21 mouse cellular contexts compared by ENCODE assay signal in genomic region chr4:120953038-120953437, GRCm38 (mm10). TPM values are rescaled to one million over a fixed set of nuclear protein-coding genes. Genes with fewer than 3 reads are reported as not detected.
DNase-seq lines count a peak whose midpoint lies in the region; ATAC-seq and TF ChIP-seq lines count a peak whose summit lies in the region.
"Had no signal": no experiment of that assay in that cellular context is flagged by ENCODE, and none has a peak within 500 bp of the region (broad histone marks: within the 10 kb centered on the region; RNA-seq: fewer than 3 reads in every experiment).

No protein-coding gene starts in this region.

- H3K36me3 ChIP-seq in heart, embryonic 15.5 days: no peaks in the 10 kb centered on the region
- peaks cover 10% of the 10 kb centered on the region for H3K36me3 ChIP-seq in G1E (replicated peaks)
- H3K36me3 ChIP-seq in liver, embryonic 15.5 days (replicated peaks): no peaks in the 10 kb centered on the region
- H3K36me3 ChIP-seq: embryonic facial prominence, embryonic 13.5 days; hindbrain, embryonic 13.5 days; neural tube, embryonic 12.5 days had no signal

- no peak overlapping the region for H3K4me2 ChIP-seq in heart, embryonic 15.5 days
- peak overlapping the region; percentile 99 for H3K4me2 ChIP-seq in liver, embryonic 15.5 days

- H3K9ac ChIP-seq in heart, embryonic 15.5 days: no peak overlapping the region
- H3K9ac ChIP-seq in liver, embryonic 15.5 days: no peak overlapping the region
- H3K9ac ChIP-seq: embryonic facial prominence, embryonic 13.5 days; forebrain, postnatal 0 days; neural tube, embryonic 12.5 days had no signal

- no peak for DNase-seq in heart, postnatal 25 days (ENCODE audit: low spot score)
- DNase-seq in G1E (ENCODE audit: low spot score): no peak
- peak; percentile 34 for DNase-seq in c-Kit-positive CD71-positive TER-119-positive erythroid progenitor cells, embryonic 14.5 days (ENCODE audit: low spot score)
- no peak for DNase-seq in layer of hippocampus, adult 11-12 months (ENCODE audit: low spot score)
- no peak for DNase-seq in gastrocnemius, adult 18-20 months (ENCODE audit: low spot score)
- DNase-seq in retina, postnatal 1 day: no peak
- DNase-seq: adrenal gland, adult 2 months; cerebellum, adult 11-12 months; forebrain, postnatal 0 days; gastrocnemius, adult 2 months; lung, postnatal 4 days; right cerebral cortex, postnatal 14 days; thymus, postnatal 36 days had no signal

- 49% methylated on average over 4 of the region's 4 CpGs for WGBS in heart, embryonic 15.5 days
- 16% methylated on average over 4 of the region's 4 CpGs for WGBS in liver, embryonic 15.5 days (ENCODE audit: insufficient replicate concordance)

- no peaks in the 10 kb centered on the region for H3K27me3 ChIP-seq in heart, embryonic 15.5 days
- no peaks in the 10 kb centered on the region for H3K27me3 ChIP-seq in G1E (ENCODE audit: insufficient read depth, low read length)
- H3K27me3 ChIP-seq in liver, embryonic 15.5 days: no peaks in the 10 kb centered on the region
- H3K27me3 ChIP-seq: embryonic facial prominence, embryonic 13.5 days; hindbrain, embryonic 13.5 days; neural tube, embryonic 12.5 days had no signal

- no peak for ATAC-seq in heart, embryonic 15.5 days (replicated peaks; ENCODE audit: insufficient number of reproducible peaks, insufficient read depth, low FRiP score, low read depth)
- peak; percentile 31; the same call in 1 of the 2 replicates for ATAC-seq in G1E (ENCODE audit: extremely low read depth, insufficient number of reproducible peaks, low FRiP score, poor library complexity, severe bottlenecking)
- no peak for ATAC-seq in liver, embryonic 15.5 days (ENCODE audit: insufficient read depth)
- ATAC-seq: forebrain, postnatal 0 days; intestine, embryonic 16.5 days; midbrain, embryonic 16.5 days had no signal

- H3K4me1 ChIP-seq in heart, embryonic 15.5 days (replicated peaks): peaks cover 14% of the 10 kb centered on the region
- peaks cover 25% of the 10 kb centered on the region for H3K4me1 ChIP-seq in G1E (ENCODE audit: insufficient read depth, low read depth, low read length)
- peaks cover 34% of the 10 kb centered on the region for H3K4me1 ChIP-seq in liver, embryonic 15.5 days (replicated peaks)

- intact Hi-C loops in heart, postnatal 25 days (cut with DNase I): no loop called here

- no peak overlapping the region for H3K4me3 ChIP-seq in heart, embryonic 15.5 days
- no peak overlapping the region for H3K4me3 ChIP-seq in G1E (ENCODE audit: low read depth, low read length)
- H3K4me3 ChIP-seq in liver, embryonic 15.5 days (replicated peaks): no peak overlapping the region
- H3K4me3 ChIP-seq: embryonic facial prominence, embryonic 13.5 days; hindbrain, embryonic 13.5 days; layer of hippocampus, adult 2 months; neural tube, embryonic 12.5 days had no signal

- no peaks in the 10 kb centered on the region for H3K9me3 ChIP-seq in heart, embryonic 15.5 days (replicated peaks)
- H3K9me3 ChIP-seq in G1E (replicated peaks): no peaks in the 10 kb centered on the region
- H3K9me3 ChIP-seq in liver, embryonic 15.5 days (replicated peaks): no peaks in the 10 kb centered on the region
- H3K9me3 ChIP-seq: embryonic facial prominence, embryonic 13.5 days; hindbrain, embryonic 13.5 days; neural tube, embryonic 12.5 days had no signal

- H3K27ac ChIP-seq in heart, embryonic 15.5 days: peak overlapping the region; percentile 87
- H3K27ac ChIP-seq in liver, embryonic 15.5 days (replicated peaks): peak overlapping the region; percentile 90
- H3K27ac ChIP-seq: embryonic facial prominence, embryonic 13.5 days; hindbrain, embryonic 13.5 days; neural tube, embryonic 12.5 days had no signal

- TF ChIP-seq CTCF in G1E (IDR thresholded peaks at IDR 0.05; ENCODE audit: low read depth, low read length): no peak

RNA-seq across cellular contexts. Expression of gene Zfp69, which starts 1.5 kb away (rescaled TPM):
- 10.7 and 11.2 TPM in 2 replicates for polyA plus RNA-seq in heart, embryonic 15.5 days (2015; fragmentation: Nextera tagmentation; extraction: Ambion mirVana)
- 1 to 10 TPM in 1 of 2 experiments, under 1 TPM in 1; 0.95 to 1.2 TPM for total RNA-seq in heart, postnatal 25 days (2021)
- total RNA-seq in G1E (2014; fragmentation: Nextera tagmentation) (6.6 and 8.1 TPM in 2 replicates), G1E (2017) (3.8 and 4.9 TPM in 2 replicates)
- 1.8 and 2.7 TPM in 2 replicates for polyA plus RNA-seq in G1E (2012)
- 1.6 and 1.7 TPM in 2 replicates for polyA plus RNA-seq in liver, embryonic 15.5 days (2015; fragmentation: Nextera tagmentation; extraction: Ambion mirVana)
- total RNA-seq in gastrocnemius, adult 18-20 months (2021): under 1 TPM; 0.53 to 0.66 TPM

RNA-seq across cellular contexts. Expression of gene Exo5, which starts 28.2 kb away (rescaled TPM):
- 9.4 and 13.8 TPM in 2 replicates for polyA plus RNA-seq in heart, embryonic 15.5 days (2015; fragmentation: Nextera tagmentation; extraction: Ambion mirVana)
- total RNA-seq in heart, postnatal 25 days (2021): 1 to 10 TPM; 3.9 to 4.4 TPM
- total RNA-seq in G1E (2014; fragmentation: Nextera tagmentation) (9.2 TPM in 2 replicates), G1E (2017) (12.6 and 14.5 TPM in 2 replicates)
- polyA plus RNA-seq in G1E (2012): 4.7 and 5.5 TPM in 2 replicates
- polyA plus RNA-seq in liver, embryonic 15.5 days (2015; fragmentation: Nextera tagmentation; extraction: Ambion mirVana): 6.2 and 7.0 TPM in 2 replicates
- total RNA-seq in gastrocnemius, adult 18-20 months (2021): 1 to 10 TPM in 1 of 2 experiments, under 1 TPM in 1; 0.91 to 1.7 TPM
